Mouse (Mus musculus) embryo, embryonic 11.5 days (tissue): ENCODE data around the gene Tmprss13.

Source experiments
- DNase-seq: peaks from one replicate; pipeline ENCODE4 v3.0.0-alpha.2; 2012; ENCODE audit warnings: low read depth, low spot score

The Tmprss13 gene

GRCm38 (mm10) chr9:45382336-45382735 is 63.4 kb downstream of the Tmprss13 start:
- DNase-seq: no peak

GRCm38 (mm10) chr9:45382834-45383233 is 63.9 kb downstream of the Tmprss13 start:
- no peak for DNase-seq

- no peak for DNase-seq
These were observed 65.0 kb downstream of the Tmprss13 start for GRCm38 (mm10) chr9:45383883-45384282.

- no peak for DNase-seq
These were observed 67.8 kb downstream of the Tmprss13 start for GRCm38 (mm10) chr9:45386698-45387097.

GRCm38 (mm10) chr9:45388385-45388994 is 69.6 kb downstream of the Tmprss13 start:
- peak; percentile 61 for DNase-seq

GRCm38 (mm10) chr9:45389596-45389995 is 70.7 kb downstream of the Tmprss13 start:
- no peak for DNase-seq

GRCm38 (mm10) chr9:45391299-45391698 is 72.4 kb downstream of the Tmprss13 start:
- no peak for DNase-seq

GRCm38 (mm10) chr9:45395218-45395617 is 76.3 kb downstream of the Tmprss13 start:
- DNase-seq: no peak

- DNase-seq: no peak
These were observed 76.9 kb downstream of the Tmprss13 start for GRCm38 (mm10) chr9:45395796-45396195.
